Mouse (Mus musculus): ENCODE measurements at regions not wholly inside any gene's neighbourhood (a gene's known extent, or its start where the extent isn't known, plus 50 kb on each side); places are given as distances from the start of the nearest gene placed in this dataset.

DNA sequence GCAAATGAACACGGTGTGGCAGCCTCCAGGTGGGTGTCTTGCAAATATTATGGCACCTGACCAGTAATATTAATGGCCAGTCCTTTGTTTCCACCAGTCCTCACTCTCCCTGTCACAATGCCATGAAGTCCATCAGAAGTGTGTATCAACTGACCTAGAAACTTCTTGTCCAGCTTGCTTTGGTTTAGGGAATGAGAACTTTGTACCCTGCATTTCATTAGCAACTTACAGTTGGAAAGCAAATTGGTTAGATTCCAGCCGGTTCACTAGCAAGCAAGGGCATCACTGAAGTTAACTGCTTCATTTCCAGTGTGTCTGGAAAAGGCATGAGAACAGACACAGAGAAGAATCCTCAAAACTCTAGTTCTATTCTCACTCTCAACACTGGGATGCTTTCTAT, 178.1 kb upstream of the Lyplal1 start:
- no peak for TF ChIP-seq CTCF (IDR thresholded peaks at IDR 0.05; ENCODE audit: extremely low read depth, insufficient read depth, low read length)
- no peak for TF ChIP-seq POLR2A (IDR thresholded peaks at IDR 0.05; ENCODE audit: extremely low read depth, insufficient read depth, low read length)

Data from cortical plate, adult 2 months (tissue).